Mouse (Mus musculus) layer of hippocampus, adult 11-12 months (tissue): ENCODE data around the gene Ncoa1.
"Not testable (repeated sequence)": the region's sequence is repeated elsewhere in the genome, so short reads cannot be mapped to it uniquely, and the experiment has no call there.

Source experiments
- DNase-seq: peaks from one replicate; pipeline ENCODE4 v3.0.0; 2022; ENCODE audit warnings: low spot score

The Ncoa1 gene

DNA sequence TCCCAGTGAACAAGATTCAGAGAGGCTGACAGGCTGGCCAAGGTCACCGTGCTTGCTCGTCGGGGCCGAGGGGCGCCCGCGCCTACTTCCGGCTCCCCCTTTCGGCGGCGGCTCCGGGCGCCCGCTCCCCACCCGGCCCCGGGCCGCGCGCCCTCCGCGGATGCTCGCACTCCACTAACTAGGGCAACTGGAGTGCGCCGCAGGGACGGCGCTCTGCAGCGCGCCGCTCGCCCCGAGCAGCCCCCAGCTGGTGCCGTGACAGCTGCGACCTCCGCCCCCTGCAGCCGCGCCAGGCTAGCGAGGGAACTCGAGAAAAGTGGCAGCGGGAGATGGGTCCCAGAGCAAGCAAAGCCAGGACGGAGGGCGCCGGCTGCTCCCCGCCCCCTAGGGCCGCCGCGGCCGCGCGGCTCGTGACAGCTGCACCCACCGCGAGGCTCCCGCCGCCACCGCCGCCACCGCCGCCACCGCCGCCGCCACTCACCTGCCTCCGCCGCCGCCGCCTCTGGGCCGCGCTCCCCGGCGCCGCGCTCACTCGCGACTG, 621 bp downstream of the Ncoa1 start:
- DNase-seq = peak; percentile 39

GRCm38 (mm10) chr12:4475251-4475993, 1.6 kb downstream of the Ncoa1 start:
- DNase-seq = no peak

GRCm38 (mm10) chr12:4469115-4469514, 7.9 kb downstream of the Ncoa1 start:
- DNase-seq = no peak

DNA sequence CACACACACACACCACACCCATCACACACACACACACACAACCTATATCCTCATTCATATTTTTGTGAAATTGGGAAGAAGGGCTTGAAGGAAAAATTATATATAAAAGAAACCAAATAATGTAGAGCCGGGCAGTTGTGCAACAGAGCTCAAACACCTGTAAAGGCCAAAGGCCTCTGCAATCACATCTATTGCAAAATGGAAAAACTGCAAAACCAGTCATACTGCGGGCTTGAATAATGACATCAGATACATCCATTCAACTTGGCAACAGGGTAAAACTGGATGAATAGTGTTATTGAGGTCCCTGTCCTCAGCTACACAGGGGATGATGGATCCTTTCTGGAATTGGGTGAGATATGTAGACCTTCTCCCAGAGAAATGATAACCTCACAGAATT, 13.3 kb downstream of the Ncoa1 start:
- DNase-seq = no peak

DNA sequence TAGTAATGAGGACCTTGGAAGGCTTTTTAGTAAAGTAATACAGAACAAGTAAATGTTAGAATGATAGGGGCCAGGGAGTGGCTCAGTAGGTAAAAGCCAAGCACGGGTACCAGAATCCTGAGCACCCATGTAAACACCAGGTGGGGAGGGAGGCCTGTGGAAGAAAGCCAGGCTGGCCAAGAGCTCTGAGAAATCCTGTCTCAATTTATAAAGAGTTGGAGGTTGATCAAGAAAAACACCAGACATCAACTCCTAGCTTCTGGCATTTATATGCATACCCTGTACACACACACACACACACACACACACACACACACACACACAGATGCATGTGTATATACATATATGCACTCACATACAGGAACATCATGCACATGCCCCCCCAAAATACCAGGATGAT, 14.6 kb downstream of the Ncoa1 start:
- DNase-seq = no peak

DNA sequence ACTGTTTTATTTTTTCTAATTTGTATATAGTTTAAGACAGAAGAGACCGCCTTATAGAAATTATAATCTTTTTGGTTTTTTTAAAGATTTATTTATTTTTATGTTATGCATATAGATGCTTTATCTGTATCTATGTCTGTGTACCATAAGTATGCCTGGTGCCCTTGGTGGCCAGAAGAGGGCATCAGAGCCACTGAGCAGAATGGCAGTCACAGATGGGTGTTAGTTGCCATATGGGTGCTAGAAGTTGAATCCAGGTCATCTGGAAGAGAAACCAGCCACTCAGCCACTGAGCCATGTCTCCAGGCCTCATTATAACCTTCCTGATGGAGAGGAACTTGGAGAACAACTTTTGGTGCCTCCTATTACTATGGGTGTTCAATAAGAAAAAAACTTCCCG, 16.0 kb downstream of the Ncoa1 start:
- DNase-seq = no peak

- DNase-seq = no peak
Measured at GRCm38 (mm10) chr12:4454956-4455565, 21.9 kb downstream of the Ncoa1 start.

GRCm38 (mm10) chr12:4454248-4454647, 22.7 kb downstream of the Ncoa1 start:
- DNase-seq = no peak

DNA sequence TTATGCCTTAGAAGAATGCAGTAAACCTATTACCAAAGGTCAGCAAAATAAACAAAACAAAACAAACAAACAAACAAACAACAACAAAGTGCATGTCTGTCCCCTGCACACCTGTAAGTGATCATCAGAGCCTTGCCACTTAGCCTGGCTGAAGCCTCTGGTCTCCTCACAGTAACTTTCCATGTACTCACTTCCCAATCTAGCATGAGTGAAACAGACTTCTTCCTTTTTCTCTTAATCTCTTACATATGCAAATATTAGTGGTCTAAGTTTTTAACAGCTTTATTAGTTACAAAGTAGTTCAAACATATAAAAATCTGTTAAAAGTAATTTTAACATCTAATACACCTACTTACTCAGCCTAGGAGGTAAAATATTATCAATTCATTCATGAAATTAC, 24.7 kb downstream of the Ncoa1 start:
- no peak for DNase-seq

- not testable (repeated sequence) for DNase-seq
Measured at GRCm38 (mm10) chr12:4450485-4450884, 26.5 kb downstream of the Ncoa1 start.

GRCm38 (mm10) chr12:4448076-4448589, 28.8 kb downstream of the Ncoa1 start:
- DNase-seq = no peak

- DNase-seq = no peak
Measured at GRCm38 (mm10) chr12:4444946-4445345, 32.0 kb downstream of the Ncoa1 start.

- no peak for DNase-seq
Measured at GRCm38 (mm10) chr12:4441451-4441850, 35.5 kb downstream of the Ncoa1 start.

GRCm38 (mm10) chr12:4436198-4436597, 40.8 kb downstream of the Ncoa1 start:
- DNase-seq = no peak

DNA sequence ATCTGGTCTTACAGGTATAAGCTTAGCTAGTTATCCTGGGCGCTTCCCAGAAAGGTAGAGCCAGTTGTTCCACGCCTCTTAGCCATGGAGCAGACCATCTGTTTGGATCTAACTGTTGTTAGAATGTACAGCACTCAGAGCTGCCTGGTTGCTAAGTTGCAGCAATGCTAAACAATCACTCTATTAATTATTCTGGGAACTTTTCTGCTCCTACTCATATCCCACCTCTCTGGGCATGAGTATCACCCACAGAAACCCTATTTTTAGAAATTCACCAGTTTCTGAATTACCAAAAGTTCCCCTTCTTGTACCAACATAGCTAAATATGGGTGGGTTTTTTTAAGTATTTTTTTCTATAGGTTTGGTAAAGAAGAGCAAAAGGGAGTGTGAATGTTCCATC, 43.4 kb downstream of the Ncoa1 start:
- DNase-seq = peak; percentile 47

DNA sequence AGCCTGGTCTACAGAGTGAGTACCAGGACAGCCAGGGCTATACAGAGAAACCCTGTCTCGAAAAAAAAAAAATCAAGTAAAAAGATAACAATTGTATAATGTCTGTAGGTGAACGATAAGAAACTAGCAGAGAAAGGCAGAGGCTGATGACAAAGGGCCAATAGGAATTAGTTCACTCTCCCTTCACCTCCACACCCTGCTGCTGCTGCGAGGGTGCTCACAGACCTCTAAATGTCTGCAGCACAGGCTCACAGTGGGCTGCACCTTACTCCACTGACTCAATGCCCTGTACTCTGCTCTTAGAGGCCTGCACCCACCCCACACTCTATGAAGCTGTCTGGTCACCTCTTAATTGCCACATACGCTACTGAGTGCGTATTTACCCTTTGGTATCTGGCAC, 45.0 kb downstream of the Ncoa1 start:
- no peak for DNase-seq

- DNase-seq = no peak
Measured at GRCm38 (mm10) chr12:4430061-4430825, 46.7 kb downstream of the Ncoa1 start.

- no peak for DNase-seq
Measured at GRCm38 (mm10) chr12:4418824-4419223, 58.2 kb downstream of the Ncoa1 start.

GRCm38 (mm10) chr12:4417626-4418263, 59.2 kb downstream of the Ncoa1 start:
- no peak for DNase-seq

GRCm38 (mm10) chr12:4407085-4407484, 69.9 kb downstream of the Ncoa1 start:
- DNase-seq = no peak

- DNase-seq = no peak
Measured at GRCm38 (mm10) chr12:4406155-4406554, 70.8 kb downstream of the Ncoa1 start.

DNA sequence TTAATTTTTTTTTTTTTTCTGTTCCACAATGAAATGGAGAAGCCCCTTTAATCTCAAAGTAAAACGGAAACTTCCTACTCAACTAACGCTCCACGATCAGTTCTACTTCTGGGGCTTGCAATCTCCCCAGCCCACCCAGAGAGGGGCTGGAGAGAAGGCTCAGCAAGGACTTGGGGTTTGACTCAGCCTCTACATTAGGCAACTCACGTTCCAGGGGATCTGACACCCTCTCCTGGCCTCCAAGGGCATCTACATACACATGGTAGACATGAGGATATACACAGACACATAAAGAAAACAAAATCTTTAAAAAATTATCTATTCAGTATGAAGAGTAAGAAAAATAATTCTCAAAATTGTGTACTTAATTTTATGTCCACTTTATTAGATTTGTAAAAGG, 73.8 kb downstream of the Ncoa1 start:
- no peak for DNase-seq
